Mouse (Mus musculus) layer of hippocampus, adult 11-12 months (tissue): ENCODE measurements around the gene Cebpg.

ENCODE experiments used
- DNase-seq: peaks from one replicate; pipeline ENCODE4 v3.0.0; 2022; ENCODE audit warnings: low spot score

Cebpg gene

DNA sequence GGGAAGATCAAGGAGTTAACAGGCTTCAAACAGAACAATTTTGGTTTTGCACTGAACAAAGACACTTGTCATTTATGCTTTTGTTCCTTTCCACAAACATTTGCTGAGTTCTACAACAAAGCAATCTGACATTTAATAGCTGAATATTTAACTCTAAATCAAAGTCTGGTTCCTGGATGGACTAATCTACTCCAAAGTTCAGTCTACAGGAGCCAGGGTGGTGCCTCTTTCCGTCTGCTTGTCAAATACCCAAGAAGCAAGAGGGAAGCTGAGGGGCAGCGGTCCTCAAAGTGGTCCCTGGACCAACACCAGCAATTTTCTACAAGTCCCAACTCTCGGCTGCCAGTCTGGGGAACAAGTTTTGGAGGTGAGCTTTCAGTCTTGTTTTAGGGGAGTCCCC, 3.2 kb downstream of the Cebpg start:
- no peak for DNase-seq

GRCm38 (mm10) chr7:35050540-35050939, 5.8 kb downstream of the Cebpg start:
- no peak for DNase-seq

DNA sequence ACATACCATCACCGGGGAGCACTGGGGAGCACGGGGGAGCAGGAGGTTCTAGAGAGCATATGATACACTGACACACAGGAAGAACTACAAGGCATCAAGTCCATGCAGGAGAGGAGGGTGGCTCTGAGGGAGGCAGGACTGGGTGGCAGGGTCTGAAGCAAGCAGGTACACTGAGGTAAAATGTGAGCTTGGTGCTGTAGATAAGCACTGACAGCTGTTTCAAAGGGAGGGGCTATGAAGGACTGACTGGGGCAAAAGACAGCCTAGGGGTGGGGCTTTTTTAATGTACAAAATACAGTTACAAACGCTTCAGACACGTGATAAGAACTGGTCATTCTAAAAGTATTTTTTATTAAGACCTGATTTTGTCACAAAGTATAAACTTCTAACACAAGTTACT, 10.3 kb downstream of the Cebpg start:
- no peak for DNase-seq

DNA sequence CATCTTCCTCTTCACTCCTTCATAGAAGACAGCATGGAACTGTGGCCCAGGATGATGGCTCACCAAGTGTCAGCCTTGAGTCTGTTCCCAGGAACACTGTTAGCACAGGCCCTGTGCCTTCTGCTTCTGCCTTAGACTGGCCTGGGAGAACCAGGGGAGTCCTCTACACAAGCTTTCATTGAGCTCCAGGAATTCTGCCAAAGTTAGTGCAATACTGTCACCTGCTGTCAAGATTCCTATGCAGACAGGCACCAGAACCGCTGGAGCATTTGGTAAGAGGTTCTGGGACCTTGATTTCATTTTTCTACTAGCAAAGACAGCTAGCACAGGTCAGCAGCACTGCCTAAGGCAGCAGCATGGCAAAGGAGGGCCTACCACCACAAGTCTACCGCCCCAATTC, 11.7 kb downstream of the Cebpg start:
- no peak for DNase-seq

- DNase-seq = no peak
Measured at GRCm38 (mm10) chr7:35043266-35043817, 13.0 kb downstream of the Cebpg start.

DNA sequence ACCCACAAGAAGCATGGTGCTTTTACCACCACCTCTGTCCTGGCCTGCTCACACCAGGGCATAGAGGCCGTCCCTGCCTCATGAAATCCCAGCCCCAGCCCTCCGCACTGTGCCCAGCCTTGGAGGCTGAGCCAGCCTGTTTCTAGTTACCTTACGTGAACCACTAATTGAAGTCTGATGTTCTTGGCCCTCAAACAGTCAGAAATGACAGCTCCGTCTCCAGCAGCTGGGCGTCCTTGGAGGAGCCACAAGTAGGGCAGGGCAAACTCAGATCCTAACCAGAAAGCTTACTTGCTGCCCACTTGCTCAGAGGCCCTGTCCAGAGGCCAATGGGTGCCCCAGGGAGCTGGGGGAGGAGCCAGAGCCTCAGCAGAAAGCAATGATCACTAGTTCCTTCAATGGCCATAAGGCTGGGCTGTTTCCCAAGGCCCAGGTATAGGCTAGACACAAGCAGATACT, 13.6 kb downstream of the Cebpg start:
- DNase-seq = no peak

DNA sequence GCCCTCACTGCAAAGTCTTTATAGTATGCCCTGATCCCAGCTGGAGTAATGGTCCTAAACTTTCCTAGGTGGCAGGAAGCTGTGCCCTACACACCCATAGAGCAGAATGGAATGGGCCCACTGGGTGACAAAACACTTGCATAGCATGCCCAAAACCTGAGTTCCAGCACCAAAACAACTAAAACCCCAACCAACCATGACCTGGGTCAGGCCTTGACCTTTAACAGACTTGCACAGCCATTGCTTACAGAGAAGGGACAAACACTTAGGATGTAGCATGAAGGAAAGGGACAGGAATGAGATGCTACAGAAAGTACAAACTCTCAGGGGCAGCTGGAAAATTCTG, 14.2 kb downstream of the Cebpg start:
- no peak for DNase-seq

- no peak for DNase-seq
Measured at GRCm38 (mm10) chr7:35041286-35042208, 14.8 kb downstream of the Cebpg start.

DNA sequence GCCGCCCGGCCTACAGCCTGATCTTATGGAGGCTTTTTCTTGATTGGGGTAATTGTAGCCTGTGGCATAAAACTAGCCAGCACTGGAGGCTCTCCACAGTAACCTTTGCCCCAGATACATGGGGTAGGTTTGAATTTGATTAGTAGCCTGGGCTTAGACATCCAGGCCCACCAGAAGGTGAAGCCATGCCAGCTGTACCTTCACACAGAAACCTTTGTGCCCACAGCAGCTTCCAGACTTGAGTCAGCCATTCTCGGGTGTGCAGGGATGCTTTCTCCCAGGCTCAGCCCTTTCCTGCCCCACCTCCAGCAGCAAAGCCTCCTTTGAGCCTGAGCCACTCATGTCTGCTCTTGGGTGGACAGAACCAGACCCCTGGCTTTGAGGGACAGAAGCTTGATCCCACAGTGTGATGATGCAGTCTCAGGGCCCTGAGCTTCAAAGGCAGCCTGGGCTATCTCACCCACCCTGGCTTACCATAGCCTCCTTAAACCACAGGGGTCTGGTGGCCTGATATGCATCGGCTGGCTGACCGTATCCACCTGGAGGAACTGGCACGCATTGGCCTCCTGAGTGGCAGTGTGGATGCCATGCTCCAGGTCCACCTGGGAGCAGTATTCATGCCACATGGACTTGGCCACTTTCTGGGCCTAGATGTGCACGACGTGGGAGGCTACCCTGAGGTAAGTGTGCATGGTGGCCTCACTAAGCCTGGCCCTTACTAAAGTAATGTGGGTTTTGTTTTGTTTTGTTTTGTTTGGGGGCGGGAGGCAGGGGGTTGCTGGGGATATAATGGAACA, 16.0 kb downstream of the Cebpg start:
- no peak for DNase-seq

DNA sequence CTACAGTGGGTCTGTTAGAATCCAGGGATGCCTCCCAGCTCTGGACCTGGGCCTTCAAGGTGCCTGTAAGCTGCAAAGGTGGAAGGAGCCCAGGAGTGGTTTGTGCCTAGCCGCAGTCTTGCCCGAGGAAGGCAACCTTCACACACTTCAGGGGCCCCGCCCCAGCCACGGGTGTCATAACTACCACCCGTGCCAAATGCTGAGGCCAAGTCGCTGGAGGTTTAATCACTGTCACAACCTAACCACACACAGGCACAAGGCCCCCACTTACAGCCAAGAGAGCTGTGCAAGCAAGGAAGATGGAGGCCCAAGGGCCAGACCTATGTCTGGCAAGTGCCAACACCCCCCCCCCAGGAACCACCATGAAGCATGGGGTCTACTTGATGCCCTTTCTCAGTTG, 19.0 kb downstream of the Cebpg start:
- no peak for DNase-seq

- DNase-seq = peak; percentile 68
Measured at GRCm38 (mm10) chr7:35036266-35036731, 20.1 kb downstream of the Cebpg start.

GRCm38 (mm10) chr7:35035565-35035964, 20.8 kb downstream of the Cebpg start:
- DNase-seq = no peak

DNA sequence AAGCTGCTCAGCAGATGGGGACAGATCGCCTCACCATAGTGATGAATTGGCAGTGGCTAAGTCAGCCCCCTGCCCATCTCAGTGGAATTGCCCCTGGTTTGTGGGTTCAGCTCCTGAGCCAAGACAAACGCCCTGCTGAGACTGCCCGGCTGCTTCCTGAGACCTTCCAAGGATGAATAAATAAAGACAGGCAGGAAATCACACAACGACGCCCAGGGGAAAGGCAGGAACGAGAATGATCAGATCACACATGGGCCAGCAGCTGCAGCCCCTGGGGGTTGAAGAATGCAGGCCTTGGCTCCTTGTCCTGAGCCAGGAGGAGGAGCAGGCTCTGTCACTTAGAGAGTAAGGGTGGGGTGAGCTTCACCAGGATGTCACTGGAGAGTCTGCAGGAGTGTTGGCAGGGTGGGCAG, 21.2 kb downstream of the Cebpg start:
- DNase-seq = no peak

GRCm38 (mm10) chr7:35030567-35030966, 25.8 kb downstream of the Cebpg start:
- DNase-seq = no peak

DNA sequence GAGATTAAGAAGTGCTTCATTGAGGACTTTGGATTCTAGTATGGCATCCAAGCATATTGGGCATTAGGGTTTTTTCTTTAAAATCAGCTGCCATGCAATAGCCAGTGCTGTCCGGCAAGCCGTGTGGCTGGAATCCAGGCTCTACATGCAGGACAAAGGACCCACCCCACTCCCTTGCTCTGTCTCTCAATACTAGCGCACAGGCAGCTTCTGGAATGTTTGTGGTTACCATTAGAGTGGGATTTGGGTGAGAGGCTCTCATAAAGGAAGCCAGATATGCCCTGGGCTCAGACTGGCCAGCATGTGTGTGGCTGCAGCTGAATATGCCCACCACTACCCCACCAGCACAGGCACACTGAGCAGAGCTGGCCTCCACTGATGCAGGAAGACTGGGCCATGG, 26.7 kb downstream of the Cebpg start:
- DNase-seq = no peak

DNA sequence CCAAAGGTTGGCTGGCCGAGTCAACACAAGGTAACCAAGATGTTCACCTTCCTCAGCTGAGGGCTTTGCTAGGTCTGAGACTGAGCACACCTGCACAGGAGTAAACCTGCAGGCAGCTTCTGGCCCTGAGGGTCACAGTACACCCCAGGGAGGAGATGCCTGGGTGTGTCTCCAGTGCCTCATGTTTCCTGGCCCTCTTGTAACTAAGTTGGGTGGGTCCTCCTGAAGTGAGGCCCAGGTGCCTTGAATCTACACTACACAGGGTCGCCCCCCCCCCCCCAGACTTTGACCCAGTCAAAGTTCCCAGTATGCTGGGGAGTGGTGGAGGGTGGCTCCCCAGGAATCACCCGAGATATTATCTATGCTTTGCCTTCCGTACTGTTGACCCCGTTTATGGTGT, 27.1 kb downstream of the Cebpg start:
- no peak for DNase-seq

- peak; percentile 56 for DNase-seq
Measured at GRCm38 (mm10) chr7:35028559-35028958, 27.8 kb downstream of the Cebpg start.

GRCm38 (mm10) chr7:35027801-35028420, 28.5 kb downstream of the Cebpg start:
- DNase-seq = no peak

DNA sequence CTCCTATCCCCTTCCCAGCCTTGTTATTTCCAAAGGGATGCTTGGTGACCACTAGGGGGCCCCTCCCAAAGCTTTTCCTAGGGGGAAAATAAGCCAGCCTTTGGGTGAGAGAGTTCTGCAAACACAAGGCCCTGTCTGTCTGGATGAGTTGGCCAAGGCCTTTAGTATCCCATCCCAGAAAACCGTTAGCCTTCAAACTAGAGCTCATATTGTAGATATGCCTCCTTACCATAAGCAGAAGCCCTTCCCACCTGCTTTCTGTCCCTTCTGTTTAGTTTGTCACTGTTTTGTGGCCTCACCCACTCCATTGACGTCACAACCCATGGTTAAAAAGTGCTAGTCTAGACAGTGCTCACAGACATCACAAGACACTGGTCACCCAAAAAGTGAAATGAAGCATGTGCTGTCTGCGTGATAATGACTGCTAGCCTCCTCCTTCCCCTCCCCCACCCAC, 29.5 kb downstream of the Cebpg start:
- peak; percentile 71 for DNase-seq

DNA sequence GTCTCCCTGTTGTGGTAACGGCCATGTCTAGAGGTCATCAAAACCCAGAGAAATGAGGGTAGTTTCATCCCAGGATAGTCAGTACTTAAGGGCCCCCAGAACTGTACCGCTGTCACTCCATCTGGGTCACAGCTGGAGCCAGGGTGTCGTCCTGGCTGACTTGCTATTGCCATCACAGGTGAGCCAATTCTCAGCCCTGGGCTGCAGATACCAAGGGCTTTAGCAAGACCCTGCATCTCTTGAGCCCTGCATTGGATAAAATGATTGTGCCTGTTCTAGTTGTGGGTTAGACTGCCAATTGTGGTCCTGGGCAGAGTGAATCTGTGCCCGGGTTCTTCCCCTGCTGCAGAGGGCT, 30.1 kb downstream of the Cebpg start:
- DNase-seq = no peak

- peak; percentile 89 for DNase-seq
Measured at GRCm38 (mm10) chr7:35025409-35026275, 30.7 kb downstream of the Cebpg start.
